Mouse (Mus musculus) stomach, embryonic 14.5 days (tissue): ENCODE data around the gene Lrrc72. TPM values are rescaled to one million over a fixed set of nuclear protein-coding genes. Genes with fewer than 3 reads are reported as not detected.

ENCODE experiments used
- ATAC-seq: fragments of 200-750 bp; cut with Nextera tagmentation; 2 replicates; pipeline ENCODE4 v1.8.0; 2017; ENCODE audit warnings: low read depth, moderate TSS enrichment; ENCODE audit not compliant: insufficient number of reproducible peaks, insufficient read depth, low FRiP score
- H3K27ac ChIP-seq: fragments of 300-500 bp; sonication (generic); 2 replicates; pipeline ENCODE4 v1.5.1; 2014; ENCODE audit warnings: mild to moderate bottlenecking, low read length, moderate library complexity, mixed read lengths
- H3K27me3 ChIP-seq: fragments of 300-500 bp; sonication (generic); 2 replicates; pipeline ENCODE4 v1.6.1; 2014; ENCODE audit warnings: low read length, control low read depth, mixed read lengths; ENCODE audit not compliant: control insufficient read depth, insufficient read depth
- H3K36me3 ChIP-seq: fragments of 300-500 bp; sonication (generic); 2 replicates; pipeline ENCODE4 v1.6.1; 2014; ENCODE audit warnings: mild to moderate bottlenecking, control low read depth, low read length, moderate library complexity, mixed read lengths; ENCODE audit not compliant: control insufficient read depth, insufficient read depth
- H3K4me1 ChIP-seq: fragments of 300-500 bp; sonication (generic); 2 replicates; pipeline ENCODE4 v1.6.1; 2014; ENCODE audit warnings: low read length, control low read depth, mixed read lengths; ENCODE audit not compliant: control insufficient read depth, insufficient read depth
- H3K4me2 ChIP-seq: fragments of 300-500 bp; sonication (generic); replicated peaks from 2 replicates; pipeline ENCODE4 v1.6.1; 2014; ENCODE audit warnings: low read depth, low read length, control low read depth
- H3K4me3 ChIP-seq: fragments of 300-500 bp; sonication (generic); 2 replicates; pipeline ENCODE4 v1.5.1; 2014; ENCODE audit warnings: low read depth, low read length, control low read depth
- H3K9ac ChIP-seq: fragments of 300-500 bp; sonication (generic); replicated peaks from 2 replicates; pipeline ENCODE4 v1.6.1; 2014; ENCODE audit warnings: low read depth, mild to moderate bottlenecking, control low read depth, low read length, moderate library complexity, mixed read lengths
- H3K9me3 ChIP-seq: fragments of 300-500 bp; sonication (generic); 2 replicates; pipeline ENCODE4 v1.6.1; 2016; ENCODE audit warnings: low read depth, low read length, control low read depth; ENCODE audit not compliant: control insufficient read depth
- WGBS: fragments of 180-500 bp; shearing (Covaris S2); extraction: QIAGEN DNeasy Blood & Tissue Kit; methylation state at CpG from one replicate; pipeline ENCODE4 v1.1.7; 2014; 5-methylcytosine and 5-hydroxymethylcytosine counted together
- polyA plus RNA-seq: library from polyadenylated mRNA; unstranded; fragments of >200 nt; fragmentation: Nextera tagmentation; extraction: Ambion mirVana; gene quantifications from 2 replicates; pipeline ENCODE4 v1.2.1, GENCODE M21; 2014

Lrrc72 gene
- polyA plus RNA-seq, 1 experiment from 2014 or later: not detected

DNA sequence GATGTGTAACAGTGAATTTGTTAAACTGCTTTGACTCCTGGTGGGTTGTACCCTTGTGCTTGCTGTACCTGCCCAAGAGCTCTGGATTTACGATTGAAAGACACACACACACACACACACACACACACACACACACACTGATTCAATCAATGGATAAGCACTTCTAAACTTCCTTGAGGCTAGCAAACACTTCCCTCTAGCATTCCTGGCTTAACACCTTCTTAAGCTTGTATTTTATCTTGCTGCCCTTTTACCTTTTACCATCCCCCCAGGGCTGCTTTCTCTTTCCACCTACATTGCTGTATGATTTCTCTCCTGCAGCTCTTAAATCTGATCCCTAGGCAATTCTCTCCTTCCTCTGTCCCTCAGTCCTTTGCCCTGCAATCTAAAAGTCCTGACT lies 87.9 kb downstream of the Lrrc72 start:
- Histone ChIP-seq H3K27ac (no peak overlapping the region), H3K4me2 (no peak overlapping the region), H3K4me1 (no peaks in the 10 kb centered on the region), H3K36me3 (peaks cover 4% of the 10 kb centered on the region; the same call in 1 of the 2 replicates), H3K9me3 (no peaks in the 10 kb centered on the region), H3K9ac (no peak overlapping the region), H3K27me3 (no peaks in the 10 kb centered on the region), H3K4me3 (no peak overlapping the region)
- ATAC-seq: peak; percentile 61; the same call in 1 of the 2 replicates
- WGBS: 25% methylated on average over 1 of the region's 1 CpGs

DNA sequence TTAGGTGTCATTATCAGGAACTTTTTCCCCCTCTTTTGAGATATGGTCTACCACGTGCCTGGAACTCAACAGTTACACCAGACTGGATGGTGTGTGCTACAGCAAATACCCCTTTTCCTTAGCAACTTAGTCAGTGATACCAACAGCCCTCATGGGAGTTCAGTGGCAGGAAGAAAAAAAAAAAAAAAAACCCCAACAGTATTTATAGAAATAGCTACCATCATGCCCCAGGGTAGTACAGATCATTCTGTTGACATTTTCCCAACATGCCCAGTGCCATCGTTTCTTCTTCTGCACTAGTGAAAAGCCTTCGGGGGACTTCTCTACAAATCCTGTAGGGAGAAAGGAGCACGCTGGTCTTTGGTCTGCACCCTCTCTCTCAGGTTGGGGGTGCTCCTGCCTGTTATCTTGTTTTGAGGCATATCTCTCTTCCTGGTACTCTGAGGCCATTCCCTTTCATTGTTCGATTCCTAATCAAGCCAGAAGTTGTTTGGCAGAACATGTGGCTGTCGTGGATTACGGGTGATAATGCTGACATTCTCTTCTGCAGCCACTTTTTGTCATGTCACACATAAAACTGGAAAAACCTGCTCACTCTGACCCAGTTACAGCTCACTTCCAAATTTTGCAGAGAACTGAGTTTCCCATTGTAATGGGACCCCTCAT lies 88.9 kb downstream of the Lrrc72 start:
- Histone ChIP-seq H3K9ac (no peak overlapping the region), H3K27ac (no peak overlapping the region), H3K4me3 (no peak overlapping the region), H3K27me3 (no peaks in the 10 kb centered on the region), H3K36me3 (peaks cover 4% of the 10 kb centered on the region; the same call in 1 of the 2 replicates), H3K4me2 (no peak overlapping the region), H3K4me1 (no peaks in the 10 kb centered on the region), H3K9me3 (no peaks in the 10 kb centered on the region)
- WGBS: 75% methylated on average over 7 of the region's 7 CpGs
- no peak for ATAC-seq

Other genes with a start within 250 kb of the Lrrc72 start
- gene Tspan13, start 210.9 kb downstream of the Lrrc72 start, polyA plus RNA-seq: 123 and 132 TPM in 2 replicates
- 44.7 and 51.3 TPM in 2 replicates for gene Ankmy2, start 96.3 kb downstream of the Lrrc72 start, polyA plus RNA-seq
- 228 and 255 TPM in 2 replicates for gene Bzw2, start 95.3 kb downstream of the Lrrc72 start, polyA plus RNA-seq
- 7.8 and 8.3 TPM in 2 replicates for gene Sostdc1, start 60.7 kb upstream of the Lrrc72 start, polyA plus RNA-seq
- gene Ispd, start 128.1 kb upstream of the Lrrc72 start, polyA plus RNA-seq: 12.4 and 13.7 TPM in 2 replicates
- gene D630036H23Rik, start 128.8 kb upstream of the Lrrc72 start, polyA plus RNA-seq: 2.1 and 2.7 TPM in 2 replicates